ENCODE assay signal across 8 mouse cellular contexts in genomic region chr1:74069085-74069835, GRCm38 (mm10). TPM values are rescaled to one million over a fixed set of nuclear protein-coding genes. Genes with fewer than 3 reads are reported as not detected.
DNase-seq lines count a peak whose midpoint lies in the region; ATAC-seq and TF ChIP-seq lines count a peak whose summit lies in the region.

No protein-coding gene starts in this region.

- no peaks in the 10 kb centered on the region for H3K27me3 ChIP-seq in heart, embryonic 13.5 days (replicated peaks)
- no peaks in the 10 kb centered on the region for H3K27me3 ChIP-seq in kidney, postnatal 0 days (ENCODE audit: insufficient read depth, low read length)
- peaks cover 10% of the 10 kb centered on the region; the same call in 1 of the 2 replicates for H3K27me3 ChIP-seq in midbrain, embryonic 11.5 days (ENCODE audit: control insufficient read depth, insufficient read depth, low read length)

- peak; percentile 11; the same call in 1 of the 2 replicates for ATAC-seq in heart, embryonic 13.5 days (ENCODE audit: extremely low read depth, insufficient number of reproducible peaks, low FRiP score, low TSS enrichment)
- peak; percentile 66 for ATAC-seq in kidney, postnatal 0 days (replicated peaks; ENCODE audit: low FRiP score, low read depth)
- ATAC-seq in midbrain, embryonic 11.5 days (ENCODE audit: low FRiP score), result 0 out of 2 replicates have a peak, but pooled peaks have one; percentile 5

- H3K36me3 ChIP-seq in heart, embryonic 13.5 days, result peaks cover 8% of the 10 kb centered on the region
- H3K36me3 ChIP-seq in kidney, postnatal 0 days (ENCODE audit: insufficient read depth, low read length), result no peaks in the 10 kb centered on the region
- no peaks in the 10 kb centered on the region for H3K36me3 ChIP-seq in midbrain, embryonic 11.5 days (ENCODE audit: control insufficient read depth, insufficient read depth, low read length)

- H3K4me1 ChIP-seq in brown adipose tissue, adult 24 weeks (ENCODE audit: control insufficient read depth, insufficient read depth, insufficient read length, low read length), result peaks cover 56% of the 10 kb centered on the region
- H3K4me1 ChIP-seq in heart, embryonic 13.5 days, result peaks cover 59% of the 10 kb centered on the region
- peaks cover 25% of the 10 kb centered on the region for H3K4me1 ChIP-seq in kidney, postnatal 0 days (replicated peaks; ENCODE audit: insufficient read depth, low read length)
- H3K4me1 ChIP-seq in midbrain, embryonic 11.5 days (ENCODE audit: control insufficient read depth, insufficient read depth, low read length), result peaks cover 6% of the 10 kb centered on the region

- DNase-seq in NIH3T3 (ENCODE audit: low read depth), result peak; percentile 58
- peak; percentile 85 for DNase-seq in kidney, postnatal 0 days (ENCODE audit: low spot score)
- DNase-seq in midbrain, embryonic 11.5 days (ENCODE audit: low spot score, missing footprints), result no peak
- no peak for DNase-seq in thymus, postnatal 4 days
- DNase-seq in right cerebral cortex, postnatal 36 days (ENCODE audit: low spot score in 2 of 2), result no peak
- no peak for DNase-seq in ovary, postnatal 36 days (ENCODE audit: low spot score)

- 37% methylated on average over 9 of the region's 9 CpGs for WGBS in heart, embryonic 13.5 days
- 32% methylated on average over 9 of the region's 9 CpGs for WGBS in kidney, postnatal 0 days
- WGBS in midbrain, embryonic 11.5 days, result 53% methylated on average over 9 of the region's 9 CpGs

- peak overlapping the region; percentile 34 for H3K4me3 ChIP-seq in brown adipose tissue, adult 24 weeks (ENCODE audit: insufficient read depth, low read depth, low read length)
- peak overlapping the region; percentile 71 for H3K4me3 ChIP-seq in heart, embryonic 13.5 days
- peak overlapping the region; percentile 42 for H3K4me3 ChIP-seq in kidney, postnatal 0 days (replicated peaks; ENCODE audit: low read depth, low read length)
- H3K4me3 ChIP-seq in midbrain, embryonic 11.5 days (ENCODE audit: low read depth, low read length), result no peak overlapping the region

- peak overlapping the region; percentile 35 for H3K27ac ChIP-seq in brown adipose tissue, adult 24 weeks (replicated peaks; ENCODE audit: low read depth, low read length)
- peak overlapping the region; percentile 88 for H3K27ac ChIP-seq in heart, embryonic 13.5 days (replicated peaks)
- H3K27ac ChIP-seq in kidney, postnatal 0 days, result peak overlapping the region; percentile 87
- no peak overlapping the region for H3K27ac ChIP-seq in midbrain, embryonic 11.5 days (ENCODE audit: low read depth, low read length)

- no peak for TF ChIP-seq CTCF in kidney, postnatal 0 days (IDR thresholded peaks at IDR 0.05; ENCODE audit: low read depth)

- peak overlapping the region; percentile 94 for H3K9ac ChIP-seq in heart, embryonic 13.5 days
- H3K9ac ChIP-seq in kidney, postnatal 0 days (ENCODE audit: low read depth, low read length), result peak overlapping the region; percentile 68; the same call in 1 of the 2 replicates
- no peak overlapping the region for H3K9ac ChIP-seq in midbrain, embryonic 11.5 days (ENCODE audit: low read length)

- H3K9me3 ChIP-seq in heart, embryonic 13.5 days, result no peaks in the 10 kb centered on the region
- no peaks in the 10 kb centered on the region for H3K9me3 ChIP-seq in kidney, postnatal 0 days (replicated peaks; ENCODE audit: low read length)
- no peaks in the 10 kb centered on the region for H3K9me3 ChIP-seq in midbrain, embryonic 11.5 days (ENCODE audit: control insufficient read depth, low read length)

- peak overlapping the region; percentile 95 for H3K4me2 ChIP-seq in heart, embryonic 13.5 days
- peak overlapping the region; percentile 74 for H3K4me2 ChIP-seq in kidney, postnatal 0 days (ENCODE audit: low read length)
- H3K4me2 ChIP-seq in midbrain, embryonic 11.5 days, result no peak overlapping the region

RNA-seq across cellular contexts. Expression of gene Tns1, which starts 55.0 kb away (rescaled TPM):
- 237 and 280 TPM in 2 replicates for polyA plus RNA-seq in brown adipose tissue, adult 24 weeks (2012; ENCODE audit: insufficient read depth, insufficient read length, missing spikeins)
- polyA plus RNA-seq in heart, embryonic 13.5 days (2015; fragmentation: Nextera tagmentation; extraction: Ambion mirVana), result 100 and 105 TPM in 2 replicates
- 65.4 and 71.8 TPM in 2 replicates for polyA plus RNA-seq in kidney, postnatal 0 days (2015; fragmentation: Nextera tagmentation; extraction: Ambion mirVana)
- 6.9 and 9.3 TPM in 2 replicates for polyA plus RNA-seq in midbrain, embryonic 11.5 days (2014; fragmentation: Nextera tagmentation; extraction: Ambion mirVana)

RNA-seq across cellular contexts. Expression of gene Rufy4, which starts 56.1 kb away (rescaled TPM):
- 1.8 and 2.1 TPM in 2 replicates for polyA plus RNA-seq in brown adipose tissue, adult 24 weeks (2012; ENCODE audit: insufficient read depth, insufficient read length, missing spikeins)
- polyA plus RNA-seq in heart, embryonic 13.5 days (2015; fragmentation: Nextera tagmentation; extraction: Ambion mirVana), result 0.20 and 0.48 TPM in 2 replicates
- polyA plus RNA-seq in kidney, postnatal 0 days (2015; fragmentation: Nextera tagmentation; extraction: Ambion mirVana), result 0.07 and 0.18 TPM in 2 replicates
- polyA plus RNA-seq in midbrain, embryonic 11.5 days (2014; fragmentation: Nextera tagmentation; extraction: Ambion mirVana), result 0.22 and 0.25 TPM in 2 replicates

Comparison
In these comparisons a context has a peak if more than half of its experiments do, and no peak if none do; other contexts are left out.
1. DNase-seq: peak in NIH3T3 (single experiment) and kidney, postnatal 0 days (single experiment); none in midbrain, embryonic 11.5 days (single experiment), thymus, postnatal 4 days (single experiment), right cerebral cortex, postnatal 36 days (0 of 2) and ovary, postnatal 36 days (single experiment).
2. ATAC-seq: peak in every context shown above with its lines; median percentile 66 in kidney, postnatal 0 days; 11 in heart, embryonic 13.5 days; 5 in midbrain, embryonic 11.5 days.